Mouse (Mus musculus): ENCODE data around the gene Ccdc93.

Ccdc93 gene

DNA sequence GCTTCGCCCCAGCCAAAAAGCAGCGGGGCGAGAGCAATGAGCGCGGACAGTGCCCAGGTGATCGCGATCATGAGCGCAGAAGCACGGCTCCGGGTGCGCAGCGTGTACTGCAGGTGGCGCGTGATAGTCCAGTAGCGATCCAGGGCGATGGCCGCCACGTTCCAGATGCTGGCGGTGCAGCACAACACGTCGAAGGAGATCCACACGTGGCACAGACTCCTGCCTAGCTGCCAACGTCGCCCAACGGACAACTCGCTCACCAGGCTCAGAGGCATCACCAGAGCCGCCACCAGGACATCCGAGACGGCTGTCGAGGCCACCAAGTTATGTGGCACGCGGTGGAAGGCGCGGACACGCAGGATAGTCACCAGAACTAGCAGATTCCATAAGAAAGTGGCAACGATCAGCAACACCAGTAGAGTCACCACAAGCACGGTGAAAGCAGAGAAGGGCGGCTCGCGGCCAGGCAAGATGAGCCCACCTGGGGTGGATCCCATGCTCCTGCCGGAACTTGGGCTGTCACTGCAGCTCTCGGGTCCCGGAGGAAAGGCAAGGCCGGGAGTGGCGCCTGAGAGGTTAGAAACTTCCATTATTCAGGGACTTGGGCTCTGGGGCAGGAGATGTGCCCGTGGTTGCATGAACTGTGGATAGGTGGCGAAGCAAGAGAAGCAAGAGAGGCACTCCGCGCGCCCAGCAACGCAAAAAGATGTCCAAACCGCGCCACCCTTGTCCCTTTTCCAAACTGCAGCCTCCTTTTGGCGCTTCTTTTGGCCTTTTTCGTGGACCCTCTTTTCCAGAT lies 97.0 kb downstream of the Ccdc93 start:
- no peak for DNase-seq

DNA sequence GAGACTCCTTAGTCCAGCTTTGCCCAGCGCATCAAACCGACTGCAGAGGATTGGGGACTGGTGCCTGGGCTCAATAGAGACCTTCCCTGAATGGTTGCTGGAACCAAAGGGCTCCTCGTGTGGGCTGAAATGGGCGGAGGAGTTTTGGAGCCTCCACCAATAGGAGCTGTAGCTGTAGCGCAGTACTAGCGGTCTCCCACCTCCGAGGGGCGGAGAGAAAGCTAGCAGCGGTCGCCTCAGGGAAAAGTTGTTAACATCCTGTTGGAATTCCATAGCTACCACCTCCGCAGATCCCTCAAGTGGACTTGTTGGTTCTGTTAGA lies 97.5 kb downstream of the Ccdc93 start, which contains the start of gene Htr5b:
Gene Htr5b, minus strand, starts transcription at position 67 of the 322 bp plus-strand sequence.
- DNase-seq, result no peak

DNA sequence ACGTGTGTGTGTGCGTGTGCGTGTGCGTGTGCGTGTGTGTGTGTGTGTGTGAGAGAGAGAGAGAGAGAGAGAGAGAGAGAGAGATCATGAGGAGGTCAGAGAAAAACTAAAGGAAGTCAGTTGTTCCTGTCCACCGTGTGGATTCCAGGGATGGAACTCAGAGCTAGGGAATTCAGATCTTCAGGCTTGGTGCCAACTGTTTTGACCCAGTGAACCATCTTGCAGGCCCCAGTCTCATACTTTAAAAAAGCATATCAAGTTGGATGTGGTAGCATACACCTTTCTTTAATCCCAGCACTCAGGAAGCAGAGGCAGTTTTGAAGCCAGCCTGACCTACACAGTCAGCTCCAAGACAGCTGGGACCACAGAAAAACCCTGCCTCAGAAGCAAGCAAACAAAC lies 98.4 kb downstream of the Ccdc93 start:
- DNase-seq, result no peak

DNA sequence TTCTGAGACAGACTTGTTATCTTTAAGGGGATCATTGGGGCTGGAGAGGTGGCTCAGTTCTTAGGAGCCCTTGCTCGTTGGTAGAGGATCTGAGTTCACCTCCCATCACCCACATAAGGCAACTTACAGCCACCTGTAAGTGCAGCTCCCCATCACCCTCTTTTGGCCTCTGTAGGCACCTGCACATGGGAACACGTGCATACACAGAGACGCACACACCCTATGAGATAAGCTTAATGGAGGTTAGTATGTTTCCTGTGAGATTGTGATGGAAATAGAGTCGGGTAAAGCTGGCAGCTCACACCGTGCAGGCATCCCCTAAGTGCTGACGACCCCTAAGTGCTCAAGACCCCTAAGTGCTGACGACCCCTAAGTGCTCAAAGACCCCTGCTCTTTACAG lies 100.6 kb downstream of the Ccdc93 start:
- DNase-seq, result no peak

DNA sequence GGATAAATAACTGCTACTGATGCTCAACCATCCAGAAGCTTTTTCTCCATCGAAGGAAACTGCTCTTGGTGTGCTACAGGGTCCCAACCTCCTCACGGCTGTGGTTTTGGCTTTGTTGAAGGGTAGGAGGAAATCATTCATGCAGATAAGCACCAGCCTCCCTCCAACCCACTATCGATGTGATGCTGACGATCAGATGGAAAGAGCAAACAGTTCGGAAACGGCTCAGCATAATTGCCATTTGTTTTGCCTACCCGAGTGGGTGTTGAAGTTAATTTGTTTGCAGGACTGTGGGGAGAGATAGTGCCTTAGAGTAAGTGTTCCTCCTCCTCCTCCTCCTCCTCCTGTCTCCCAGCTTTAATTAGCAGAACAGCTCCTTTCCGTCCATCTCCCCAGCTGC lies 109.5 kb downstream of the Ccdc93 start:
- no peak for DNase-seq

DNA sequence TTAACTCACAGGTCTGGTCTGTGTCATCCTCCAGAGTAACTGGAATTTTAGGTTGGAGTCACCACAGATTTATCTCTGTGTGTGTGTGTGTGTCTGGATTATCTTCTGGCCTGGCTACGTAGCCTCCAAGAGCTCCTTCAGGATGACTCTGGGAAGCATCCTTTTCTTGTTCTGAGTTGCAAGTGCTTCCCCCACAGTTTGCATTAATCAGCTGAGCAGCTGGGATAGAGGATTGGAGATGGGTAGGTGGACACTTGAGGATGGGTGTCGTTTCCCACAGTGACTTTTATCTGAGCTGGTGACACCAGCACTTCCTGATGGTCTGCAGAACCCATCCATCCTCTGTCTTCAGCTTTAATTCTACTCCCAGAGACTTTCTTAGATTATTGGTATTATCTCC lies 116.0 kb downstream of the Ccdc93 start:
- no peak for DNase-seq

DNA sequence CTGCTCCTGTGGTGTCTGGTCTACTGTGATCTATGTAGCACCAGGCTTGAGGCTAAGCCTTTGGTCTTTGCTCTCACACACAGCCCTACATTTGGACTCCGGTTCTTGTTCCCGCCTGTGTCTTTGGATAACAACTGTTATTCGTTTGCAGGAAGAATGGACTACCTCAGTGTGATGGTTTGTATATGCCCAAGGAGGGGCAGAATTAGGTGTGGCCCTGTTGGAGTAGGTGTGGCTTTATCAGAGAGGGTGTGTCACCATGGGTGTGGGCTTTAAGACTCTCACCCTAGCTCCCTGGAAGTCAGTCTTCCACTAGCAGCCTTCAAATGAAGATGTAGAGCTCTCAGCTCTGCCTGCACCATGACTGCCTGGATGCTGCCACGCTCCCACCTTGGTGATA lies 117.8 kb downstream of the Ccdc93 start:
- DNase-seq, result no peak

DNA sequence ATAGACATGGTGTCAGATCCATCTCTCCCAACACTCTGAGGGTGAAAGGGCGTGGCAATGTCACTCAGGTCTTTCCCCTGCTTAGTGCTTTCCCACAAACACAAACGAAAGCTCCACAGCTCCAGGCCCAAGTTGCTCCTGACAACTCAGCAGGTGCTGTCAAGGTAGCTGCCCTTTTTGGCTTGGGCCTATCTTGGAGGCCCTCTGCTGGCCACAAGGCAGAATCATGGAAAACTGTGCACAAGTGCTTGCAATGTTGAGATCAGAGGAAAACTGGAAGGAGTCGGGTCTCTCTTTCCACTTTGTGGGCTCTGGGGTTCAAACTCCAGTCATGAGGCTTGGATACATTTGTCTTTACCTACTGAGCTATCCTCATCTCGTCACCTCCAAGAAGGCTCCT lies 118.6 kb downstream of the Ccdc93 start:
- DNase-seq, result no peak

DNA sequence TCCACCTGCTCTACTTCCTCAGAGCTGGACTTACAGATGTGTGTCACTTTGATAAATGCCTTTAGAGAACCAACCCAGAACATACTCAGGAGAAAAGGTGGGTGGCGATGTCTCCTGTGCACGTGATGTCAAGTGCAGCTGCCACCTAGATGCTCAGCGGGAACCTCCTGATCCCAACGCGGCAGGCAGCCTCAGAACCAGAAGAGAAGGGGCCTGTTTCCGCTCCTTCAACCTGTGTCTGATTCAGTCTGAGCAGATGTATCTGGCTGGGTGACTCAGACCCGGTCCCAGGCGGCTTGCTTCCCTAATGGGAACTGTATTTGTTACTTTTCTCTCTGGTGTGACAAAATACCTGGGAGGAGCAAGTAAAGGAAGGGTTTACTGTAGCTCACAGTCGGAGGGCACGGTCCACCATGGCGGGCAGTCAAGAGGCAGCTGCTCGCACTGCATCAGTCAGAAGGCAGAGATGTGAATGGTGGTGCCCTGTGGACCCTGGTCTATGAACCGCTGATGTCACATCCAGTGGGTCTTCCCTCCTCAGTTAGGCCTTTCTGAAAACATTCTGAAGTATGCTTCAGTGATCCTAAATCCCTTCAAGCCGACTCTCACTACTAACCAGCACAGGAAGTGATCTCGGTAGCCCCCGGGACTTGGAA lies 120.1 kb downstream of the Ccdc93 start:
- DNase-seq, result no peak

DNA sequence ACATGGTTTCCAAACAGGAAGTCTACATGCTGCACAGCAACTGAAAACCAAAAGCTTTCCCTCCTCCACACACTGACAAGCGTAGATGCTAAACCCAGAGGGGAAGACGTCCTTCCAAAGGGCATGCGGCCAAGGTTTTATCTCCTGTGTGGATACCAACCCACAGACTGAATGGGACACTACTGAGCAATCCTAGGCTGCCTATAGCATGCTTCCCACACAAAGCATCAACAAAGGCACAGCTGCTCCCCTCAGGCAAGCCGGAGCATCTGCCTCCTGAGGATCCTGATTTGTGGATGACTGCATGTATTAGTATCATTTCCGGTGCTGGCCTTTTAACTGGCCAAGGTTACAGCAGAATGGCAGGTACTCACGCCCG lies 120.6 kb downstream of the Ccdc93 start:
- DNase-seq, result no peak

Measured in lung, postnatal 4 days (tissue).